Mouse (Mus musculus) thymus, postnatal 0 days (tissue): Measurements from ENCODE around the gene Mylpf. TPM values are rescaled to one million over a fixed set of nuclear protein-coding genes. Genes with fewer than 3 reads are reported as not detected.

Experiments used
- DNase-seq: peaks from one replicate; pipeline ENCODE4 v3.0.0-alpha.2; 2015; ENCODE audit warnings: low spot score
- polyA plus RNA-seq: library from polyadenylated mRNA; unstranded; fragments of >200 nt; fragmentation: Nextera tagmentation; extraction: Ambion mirVana; gene quantifications from 2 replicates; pipeline ENCODE4 v1.2.1, GENCODE M21; 2015

The Mylpf gene
- polyA plus RNA-seq, 1 experiment from 2014 or later, result 67.7 TPM

GRCm38 (mm10) chr7:127206606-127207005 lies 2.1 kb upstream of the Mylpf start:
- DNase-seq, result no peak

- peak; percentile 43 for DNase-seq
These were observed 1.1 kb upstream of the Mylpf start for GRCm38 (mm10) chr7:127207374-127208294.

- DNase-seq, result no peak
These were observed 466 bp upstream of the Mylpf start, which contains the start of gene Tbc1d10b for GRCm38 (mm10) chr7:127208295-127208552. Gene Tbc1d10b, minus strand, starts transcription at chr7:127208468.

- DNase-seq, result no peak
These were observed 1.2 kb downstream of the Mylpf start for GRCm38 (mm10) chr7:127209851-127210250.

DNA sequence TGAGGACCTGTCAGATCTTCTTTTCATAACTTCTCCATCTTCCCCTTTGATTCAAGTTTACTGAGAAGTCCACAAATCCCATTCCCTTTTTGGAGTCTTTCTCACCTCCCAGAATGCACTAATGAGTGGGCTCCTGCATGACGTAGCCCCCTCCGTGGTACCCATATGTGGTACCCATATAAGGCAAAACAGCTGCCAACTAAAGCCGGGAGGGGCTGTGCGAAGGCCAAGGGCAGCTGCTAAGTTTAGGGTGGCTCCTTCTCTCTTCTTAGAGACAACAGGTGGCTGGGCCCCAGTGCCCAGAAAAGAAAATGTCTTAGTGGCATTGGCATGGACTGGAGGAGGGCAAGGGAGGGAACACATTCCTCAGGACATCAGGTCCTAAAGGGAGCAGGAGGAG lies 1.6 kb downstream of the Mylpf start:
- peak; percentile 50 for DNase-seq

DNA sequence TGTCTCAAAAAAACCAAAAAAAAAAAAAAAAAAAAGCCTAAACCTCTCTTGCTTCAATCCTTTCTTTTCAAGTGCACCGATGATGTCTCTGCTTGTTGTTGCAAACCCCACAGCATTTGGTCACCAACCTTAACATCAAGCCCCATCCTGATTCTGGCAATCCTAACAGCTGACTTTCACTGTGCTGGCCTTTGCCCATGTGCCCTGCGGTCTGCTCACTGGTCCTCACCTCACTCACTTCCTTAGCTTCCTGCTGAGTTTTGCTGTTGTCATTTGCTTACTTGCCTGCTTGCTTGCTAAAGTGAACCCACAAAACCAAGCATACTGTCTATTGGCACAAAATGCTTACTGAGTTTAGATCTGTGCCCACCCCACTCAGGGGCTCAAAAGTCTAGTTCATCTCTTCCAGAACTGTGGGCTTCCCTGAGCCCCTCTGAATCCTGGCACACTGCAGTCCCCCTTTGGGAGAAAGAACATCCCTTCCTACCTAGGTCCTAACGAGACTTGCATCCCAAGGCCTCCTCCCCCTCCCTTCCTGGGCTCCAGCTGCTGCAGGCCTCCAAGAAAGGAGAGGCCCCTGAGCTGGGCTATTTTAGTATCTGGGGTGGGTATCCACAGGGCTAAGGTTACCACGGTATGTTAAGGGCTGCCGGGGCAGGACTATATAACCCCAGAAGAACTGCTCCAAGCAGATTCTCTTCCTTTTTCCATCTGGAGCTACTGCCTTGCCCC lies 2.5 kb downstream of the Mylpf start:
- peak; percentile 24 for DNase-seq

- no peak for DNase-seq
These were observed 4.0 kb downstream of the Mylpf start for GRCm38 (mm10) chr7:127212432-127213250.

DNA sequence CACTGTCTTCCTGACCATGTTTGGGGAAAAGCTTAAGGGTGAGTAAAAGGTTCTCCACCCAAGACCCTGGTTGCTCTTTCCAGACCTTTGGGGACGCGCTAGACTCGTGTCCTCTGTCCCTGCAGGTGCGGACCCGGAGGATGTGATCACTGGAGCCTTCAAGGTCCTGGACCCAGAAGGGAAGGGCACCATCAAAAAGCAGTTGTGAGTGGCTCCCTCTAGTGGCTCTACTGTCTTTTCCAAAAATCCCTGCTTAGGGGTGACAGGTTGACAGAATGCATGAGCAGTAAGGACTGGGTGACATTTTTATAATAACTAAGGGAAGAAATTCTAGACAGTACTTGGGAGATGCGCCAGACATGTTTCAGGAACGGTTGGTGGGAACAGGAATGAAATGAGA lies 4.8 kb downstream of the Mylpf start:
- peak; percentile 67 for DNase-seq

DNA sequence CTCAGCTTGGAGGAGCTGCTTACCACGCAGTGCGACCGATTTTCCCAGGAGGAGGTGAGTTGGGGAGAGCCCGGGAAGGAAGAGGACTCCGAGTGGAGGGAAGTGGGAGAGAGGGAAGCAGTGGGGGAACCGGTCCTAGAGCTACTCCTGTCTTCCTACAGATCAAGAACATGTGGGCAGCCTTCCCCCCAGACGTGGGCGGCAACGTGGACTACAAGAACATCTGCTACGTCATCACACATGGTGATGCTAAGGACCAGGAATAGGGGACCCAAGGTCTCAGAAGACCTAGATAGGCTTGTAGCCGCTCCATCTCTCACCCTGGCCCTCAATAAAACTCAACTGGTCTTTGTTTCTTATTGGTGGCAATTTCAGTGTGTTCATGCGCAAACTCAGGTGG lies 5.2 kb downstream of the Mylpf start:
- DNase-seq, result no peak

- no peak for DNase-seq
These were observed 5.8 kb downstream of the Mylpf start for GRCm38 (mm10) chr7:127214521-127214920.

GRCm38 (mm10) chr7:127214981-127215871 lies 6.5 kb downstream of the Mylpf start:
- peak; percentile 88 for DNase-seq

DNA sequence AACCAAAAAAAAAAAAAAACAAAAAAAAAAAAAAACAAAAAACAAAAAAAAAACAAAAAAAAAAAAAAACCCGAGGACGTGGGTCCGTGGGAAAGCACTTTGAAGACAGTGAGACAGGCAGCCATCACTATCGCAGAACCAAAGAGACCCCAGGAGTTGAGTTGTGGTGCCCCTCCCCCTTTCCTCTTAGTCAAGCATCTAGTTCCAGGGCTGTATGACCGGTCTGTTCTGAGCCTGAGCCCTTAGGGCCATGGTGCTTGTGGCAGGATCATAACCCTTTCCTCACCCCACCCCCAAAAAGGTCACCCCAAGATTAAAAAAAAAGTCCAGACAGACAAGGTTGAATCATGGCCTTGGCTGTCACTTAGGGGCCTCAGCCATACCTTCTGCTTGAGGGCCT lies 7.6 kb downstream of the Mylpf start:
- DNase-seq, result no peak

- DNase-seq, result peak; percentile 7
These were observed 8.8 kb downstream of the Mylpf start for GRCm38 (mm10) chr7:127217475-127217874.

- peak; percentile 90 for DNase-seq
These were observed 9.4 kb downstream of the Mylpf start for GRCm38 (mm10) chr7:127217901-127218642.

DNA sequence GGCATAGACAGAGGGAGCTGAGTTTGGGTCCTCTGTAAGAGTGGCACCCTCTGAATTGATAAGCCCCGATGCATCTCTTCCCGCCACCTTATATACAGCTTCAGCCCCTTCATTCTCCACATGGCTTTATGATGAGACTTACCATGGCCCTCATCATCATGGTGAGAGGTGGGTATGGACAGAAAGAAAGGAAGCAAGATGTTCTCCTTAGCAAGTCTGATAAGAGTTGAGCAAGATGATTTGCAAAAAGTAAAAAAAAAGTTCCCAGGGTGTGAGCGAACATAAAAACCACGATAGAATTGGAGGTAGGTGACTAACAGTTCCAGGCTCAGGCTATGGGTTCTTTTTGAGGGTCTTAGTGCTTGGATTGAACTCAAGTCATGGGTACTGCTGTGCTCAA lies 10.0 kb downstream of the Mylpf start:
- DNase-seq, result no peak

DNA sequence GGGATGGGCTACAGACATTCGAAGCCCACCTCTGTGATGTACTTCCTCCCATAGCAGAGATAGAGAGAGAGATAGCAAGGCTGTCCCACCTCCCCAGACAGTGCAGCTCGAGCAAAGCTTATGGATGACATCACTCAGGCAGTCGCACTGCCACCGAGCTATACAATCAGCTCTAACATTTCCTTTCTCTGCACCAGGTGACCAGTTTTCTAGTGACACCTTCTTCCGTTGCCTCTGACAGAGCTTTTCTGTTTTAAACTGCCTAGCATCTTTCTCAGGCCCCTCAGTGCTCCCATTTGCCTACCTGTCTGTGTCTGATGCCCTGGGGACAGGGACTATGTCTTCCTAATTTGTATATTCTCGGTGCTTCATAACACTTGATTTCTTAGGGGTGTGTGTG lies 11.8 kb downstream of the Mylpf start:
- peak; percentile 58 for DNase-seq

GRCm38 (mm10) chr7:127223106-127223505 lies 14.4 kb downstream of the Mylpf start:
- DNase-seq, result no peak

DNA sequence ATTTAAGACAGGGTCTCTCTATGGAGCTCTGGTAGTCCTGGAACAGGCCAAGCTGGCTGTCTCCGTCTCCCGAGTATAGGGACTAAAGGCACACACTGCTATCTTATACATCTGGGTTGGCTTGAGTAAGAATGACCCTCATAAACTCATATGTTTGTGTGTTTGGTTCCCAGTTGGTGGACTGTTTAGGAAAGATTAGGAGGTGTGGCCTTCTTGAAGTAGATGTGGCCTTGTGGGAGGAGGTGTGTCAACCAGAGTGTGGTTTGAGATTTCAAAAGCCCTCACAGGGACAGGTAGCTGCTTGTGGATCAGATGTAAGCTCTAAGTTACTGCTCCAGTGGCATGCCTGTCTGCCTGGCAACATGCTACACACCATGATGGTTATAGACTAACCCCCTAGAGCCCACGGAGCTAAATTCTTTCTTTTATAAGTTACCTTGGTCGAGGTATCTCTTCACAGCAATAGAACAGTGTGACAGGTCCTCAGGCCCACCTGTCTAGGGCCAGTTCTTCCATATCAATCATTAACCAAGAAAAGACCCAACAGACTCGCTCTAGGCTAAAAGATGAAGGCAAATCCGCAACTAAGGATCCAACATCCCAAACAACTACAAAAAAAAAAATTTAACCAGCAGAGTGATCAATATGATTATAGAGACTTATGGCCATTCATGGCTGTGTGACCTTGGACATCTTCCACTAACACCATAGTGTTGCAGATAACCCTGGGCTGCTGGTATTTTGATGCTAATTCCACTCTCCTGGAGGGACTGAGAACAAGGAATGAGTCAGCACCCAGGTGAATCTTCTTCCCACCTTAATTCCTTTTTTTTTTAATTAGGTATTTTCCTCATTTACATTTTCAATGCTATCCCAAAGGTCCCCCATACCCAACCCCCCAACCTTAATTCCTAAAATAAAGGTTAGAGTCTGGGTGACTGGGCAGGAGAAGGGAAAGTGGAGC lies 15.1 kb downstream of the Mylpf start:
- no peak for DNase-seq

GRCm38 (mm10) chr7:127224616-127225015 lies 15.9 kb downstream of the Mylpf start:
- DNase-seq, result no peak
